Mouse (Mus musculus) heart, embryonic 12.5 days (tissue): ENCODE results near the gene Mettl23. TPM values are rescaled to one million over a fixed set of nuclear protein-coding genes. Genes with fewer than 3 reads are reported as not detected.
"Not testable (repeated sequence)": the region's sequence is repeated elsewhere in the genome, so short reads cannot be mapped to it uniquely, and the experiment has no call there.

Experiments
- ATAC-seq: fragments of 200-750 bp; cut with Nextera tagmentation; 2 replicates; pipeline ENCODE4 v1.8.0; 2017; ENCODE audit warnings: moderate TSS enrichment, moderate library complexity; ENCODE audit not compliant: insufficient number of reproducible peaks, low FRiP score
- H3K27ac ChIP-seq: fragments of 300-500 bp; sonication (generic); 2 replicates; pipeline ENCODE4 v1.5.1; 2016; ENCODE audit warnings: mild to moderate bottlenecking, moderate library complexity; ENCODE audit not compliant: poor library complexity, severe bottlenecking
- H3K27me3 ChIP-seq: fragments of 300-500 bp; sonication (generic); replicated peaks from 2 replicates; pipeline ENCODE4 v1.6.1; 2016; ENCODE audit warnings: mild to moderate bottlenecking, moderate library complexity
- H3K36me3 ChIP-seq: fragments of 300-500 bp; sonication (generic); 2 replicates; pipeline ENCODE4 v1.6.1; 2016; ENCODE audit warnings: mild to moderate bottlenecking, moderate library complexity
- H3K4me1 ChIP-seq: fragments of 300-500 bp; sonication (generic); replicated peaks from 2 replicates; pipeline ENCODE4 v1.6.1; 2016; ENCODE audit warnings: mild to moderate bottlenecking
- H3K4me2 ChIP-seq: fragments of 300-500 bp; sonication (generic); 2 replicates; pipeline ENCODE4 v1.6.1; 2016; ENCODE audit warnings: mild to moderate bottlenecking, moderate library complexity
- H3K4me3 ChIP-seq: fragments of 300-500 bp; sonication (generic); 2 replicates; pipeline ENCODE4 v1.5.1; 2016; ENCODE audit warnings: mild to moderate bottlenecking
- H3K9ac ChIP-seq: fragments of 300-500 bp; sonication (generic); 2 replicates; pipeline ENCODE4 v1.6.1; 2016; ENCODE audit warnings: mild to moderate bottlenecking, moderate library complexity
- H3K9me3 ChIP-seq: fragments of 300-500 bp; sonication (generic); replicated peaks from 2 replicates; pipeline ENCODE4 v1.6.1; 2016; ENCODE audit warnings: mild to moderate bottlenecking, moderate library complexity
- WGBS: fragments of 180-500 bp; shearing (Covaris S2); methylation state at CpG from one replicate; pipeline ENCODE4 v1.1.7; 2016; 5-methylcytosine and 5-hydroxymethylcytosine counted together
- polyA plus RNA-seq: library from polyadenylated mRNA; unstranded; fragments of >200 nt; fragmentation: Nextera tagmentation; extraction: Ambion mirVana; gene quantifications from 2 replicates; pipeline ENCODE4 v1.2.1, GENCODE M21; 2016

The Mettl23 gene
- polyA plus RNA-seq, 1 experiment from 2014 or later, result 55.5 TPM

GRCm38 (mm10) chr11:116887136-116887535 lies 44.1 kb downstream of the Mettl23 start:
- Histone ChIP-seq H3K36me3 (no peaks in the 10 kb centered on the region), H3K27ac (no peak overlapping the region), H3K9me3 (no peaks in the 10 kb centered on the region), H3K4me2 (no peak overlapping the region), H3K9ac (no peak overlapping the region), H3K4me3 (no peak overlapping the region), H3K4me1 (peaks cover 6% of the 10 kb centered on the region), H3K27me3 (peaks cover 48% of the 10 kb centered on the region)
- ATAC-seq, result no peak
- WGBS, result 59% methylated on average over 5 of the region's 5 CpGs

DNA sequence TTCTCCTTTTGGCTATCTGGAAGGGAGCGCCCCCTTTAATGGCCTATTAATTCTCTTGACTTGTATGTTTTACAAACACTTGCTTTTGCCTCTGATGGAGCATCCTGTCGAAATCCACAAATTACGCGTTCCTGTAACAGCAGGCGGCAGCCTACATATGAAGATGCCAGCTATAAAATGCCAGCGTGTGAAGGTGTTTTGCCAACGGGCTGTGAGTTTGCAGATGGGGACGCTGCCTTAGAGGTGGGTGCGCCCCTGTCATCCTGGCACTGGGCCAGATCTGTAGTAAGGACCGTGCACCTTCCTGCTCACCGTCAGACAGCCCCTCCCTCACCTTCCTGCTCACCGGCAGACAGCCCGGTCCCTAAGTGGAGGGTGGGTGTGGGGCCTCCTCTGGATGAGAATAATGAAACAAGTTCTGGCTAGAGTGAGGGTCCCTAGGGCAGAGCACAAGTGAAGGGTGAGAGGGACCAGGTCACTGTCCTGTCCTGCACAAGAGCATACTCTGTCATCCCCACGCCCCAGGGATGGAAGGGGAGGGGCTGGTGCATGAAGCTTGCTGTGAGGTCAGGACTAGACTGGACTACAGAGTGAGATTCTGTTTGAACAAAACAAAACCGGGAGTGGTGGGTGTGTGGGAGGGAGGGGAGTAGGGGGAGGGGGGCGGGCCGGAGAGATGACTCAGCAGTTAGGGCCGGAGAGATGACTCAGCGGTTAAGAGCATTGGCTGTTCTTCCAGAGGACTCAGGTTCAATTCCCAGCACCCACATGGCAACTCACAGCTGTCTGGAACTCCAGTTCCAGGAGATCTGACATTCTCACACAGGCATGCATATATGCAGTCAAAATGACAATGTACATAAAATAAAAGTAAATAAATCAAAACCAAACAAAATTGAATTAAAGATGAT lies 50.7 kb downstream of the Mettl23 start:
- Histone ChIP-seq H3K36me3 (no peaks in the 10 kb centered on the region), H3K4me2 (no peak overlapping the region)
- WGBS, result 66% methylated on average over 19 of the region's 19 CpGs

GRCm38 (mm10) chr11:116895402-116895801 lies 52.3 kb downstream of the Mettl23 start:
- Histone ChIP-seq H3K4me2 (no peak overlapping the region), H3K9me3 (no peaks in the 10 kb centered on the region), H3K27ac (no peak overlapping the region), H3K36me3 (no peaks in the 10 kb centered on the region), H3K27me3 (peaks cover 6% of the 10 kb centered on the region; the same call in 1 of the 2 replicates), H3K4me3 (no peak overlapping the region), H3K9ac (no peak overlapping the region), H3K4me1 (peaks cover 5% of the 10 kb centered on the region; the same call in 1 of the 2 replicates)
- WGBS, result 90% methylated on average over 3 of the region's 3 CpGs
- ATAC-seq, result no peak

More for the DNA sequence above, 50.7 kb downstream of the Mettl23 start:
- no peak overlapping the region for H3K4me3 ChIP-seq
- ATAC-seq, result no peak
- no peak overlapping the region for H3K9ac ChIP-seq
- H3K27ac ChIP-seq, result no peak overlapping the region
- no peaks in the 10 kb centered on the region for H3K9me3 ChIP-seq
- peaks cover 21% of the 10 kb centered on the region; the same call in 1 of the 2 replicates for H3K27me3 ChIP-seq
- peaks cover 5% of the 10 kb centered on the region; the same call in 1 of the 2 replicates for H3K4me1 ChIP-seq

DNA sequence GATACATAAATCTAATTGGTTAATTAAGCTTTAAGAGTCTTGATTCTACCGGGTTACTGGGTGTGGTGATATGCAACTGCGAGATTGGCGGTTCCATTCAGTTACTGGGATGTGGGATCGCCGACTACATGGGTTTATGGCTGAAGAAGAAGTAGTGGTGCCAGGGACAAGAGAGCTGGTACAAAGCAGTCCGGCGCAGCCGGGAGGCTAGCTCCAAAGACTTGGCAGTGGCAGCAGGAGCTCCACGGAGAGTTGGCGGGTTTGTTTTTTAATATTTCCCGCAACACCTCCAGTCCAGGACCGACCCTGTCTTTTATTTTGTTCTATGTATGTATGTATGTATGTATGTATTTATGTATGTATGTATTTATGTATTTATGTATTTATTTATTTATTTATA lies 56.2 kb downstream of the Mettl23 start:
- H3K9me3 ChIP-seq, result no peaks in the 10 kb centered on the region
- H3K4me1 ChIP-seq, result peaks cover 5% of the 10 kb centered on the region; the same call in 1 of the 2 replicates
- no peak overlapping the region for H3K4me3 ChIP-seq
- no peak for ATAC-seq
- no peak overlapping the region for H3K27ac ChIP-seq
- H3K4me2 ChIP-seq, result no peak overlapping the region
- H3K27me3 ChIP-seq, result peaks cover 26% of the 10 kb centered on the region
- WGBS, result 91% methylated on average over 12 of the region's 12 CpGs
- no peaks in the 10 kb centered on the region for H3K36me3 ChIP-seq
- H3K9ac ChIP-seq, result no peak overlapping the region

DNA sequence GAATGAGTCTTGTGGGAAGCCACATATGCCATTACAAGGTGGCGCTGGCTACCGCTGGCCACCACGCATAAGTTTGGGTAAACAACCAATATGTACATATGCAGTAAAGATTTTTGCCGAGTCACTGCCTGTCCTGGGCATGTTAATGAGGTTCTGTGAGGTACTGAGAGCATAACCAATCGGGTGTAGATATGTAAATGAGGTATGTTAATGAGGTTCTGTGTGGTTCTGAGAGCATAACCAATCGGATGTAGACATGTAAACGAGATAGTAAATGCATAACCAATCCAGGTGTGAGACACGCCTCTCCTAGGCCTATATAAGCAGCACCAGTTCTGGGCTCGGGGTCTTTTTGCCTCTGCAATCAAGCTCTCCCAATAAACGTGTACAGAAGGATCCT lies 59.5 kb downstream of the Mettl23 start:
- not testable (repeated sequence) for ATAC-seq
- 87% methylated on average over 10 of the region's 10 CpGs for whole genome bisulfite sequencing

More for the DNA sequence above, 59.5 kb downstream of the Mettl23 start:
- H3K36me3 ChIP-seq, H3K4me2 ChIP-seq, H3K4me3 ChIP-seq, H3K9ac ChIP-seq, H3K9me3 ChIP-seq, H3K27ac ChIP-seq: not testable (repeated sequence)
- Histone ChIP-seq H3K27me3 (peaks cover 39% of the 10 kb centered on the region), H3K4me1 (peaks cover 13% of the 10 kb centered on the region)

Other genes starting within 250 kb of the Mettl23 start
- gene Rhbdf2, start 216.3 kb upstream of the Mettl23 start, polyA plus RNA-seq, result 7.5 and 8.1 TPM in 2 replicates
- gene Prcd, start 189.7 kb upstream of the Mettl23 start, polyA plus RNA-seq, result 0.73 TPM in 1 of 2 replicates, not detected in the other
- 1.3 and 1.4 TPM in 2 replicates for gene Cygb, start 189.0 kb upstream of the Mettl23 start, polyA plus RNA-seq
- not detected in 2 replicates for gene St6galnac1, start 67.8 kb upstream of the Mettl23 start, polyA plus RNA-seq
- 24.7 and 27.0 TPM in 2 replicates for gene Mxra7, start 15.2 kb upstream of the Mettl23 start, polyA plus RNA-seq
- gene Jmjd6, start 171 bp downstream of the Mettl23 start, polyA plus RNA-seq, result 76.9 and 77.8 TPM in 2 replicates
- 37.6 and 39.9 TPM in 2 replicates for gene Mfsd11, start 9.2 kb downstream of the Mettl23 start, polyA plus RNA-seq
- 605 and 640 TPM in 2 replicates for gene Srsf2, start 9.8 kb downstream of the Mettl23 start, polyA plus RNA-seq
- 0.75 and 0.85 TPM in 2 replicates for gene Mgat5b, start 75.6 kb downstream of the Mettl23 start, polyA plus RNA-seq